Mouse (Mus musculus) heart, adult 2 months (tissue): ENCODE data around the gene Tmem102. TPM values are rescaled to one million over a fixed set of nuclear protein-coding genes. Genes with fewer than 3 reads are reported as not detected.

ENCODE experiments used
- DNase-seq, 2 experiments: peaks; one replicate each; pipeline ENCODE4 v3.0.0; 2021
- H3K27ac ChIP-seq: fragments of 200-600 bp; 2 replicates; pipeline ENCODE4 v1.8.1; 2022
- H3K27me3 ChIP-seq: fragments of 200-500 bp; 2 replicates; pipeline ENCODE4 v1.6.1; 2012; ENCODE audit warnings: mild to moderate bottlenecking, low read length, inconsistent platforms, mixed read lengths; ENCODE audit not compliant: control insufficient read depth, insufficient read depth
- H3K36me3 ChIP-seq: fragments of 200-500 bp; 2 replicates; pipeline ENCODE4 v1.6.1; 2012; ENCODE audit warnings: low read length, inconsistent platforms; ENCODE audit not compliant: control insufficient read depth, insufficient read depth
- H3K4me1 ChIP-seq: fragments of 200-500 bp; 2 replicates; pipeline ENCODE4 v1.6.1; 2011; ENCODE audit warnings: low read length; ENCODE audit not compliant: control insufficient read depth, insufficient read depth
- H3K4me3 ChIP-seq: fragments of 200-600 bp; 2 replicates; pipeline ENCODE4 v1.8.1; 2022
- H3K79me2 ChIP-seq: fragments of 200-500 bp; replicated peaks from 2 replicates; pipeline ENCODE4 v1.6.1; 2012; ENCODE audit warnings: mild to moderate bottlenecking, inconsistent platforms, low read length, moderate library complexity, mixed read lengths; ENCODE audit not compliant: control insufficient read depth, insufficient read depth
- H3K9ac ChIP-seq: fragments of 200-500 bp; 2 replicates; pipeline ENCODE4 v1.6.1; 2012; ENCODE audit warnings: low read depth, mild to moderate bottlenecking, control low read depth, inconsistent platforms, low read length, mixed read lengths
- CTCF ChIP-seq: fragments of 200-600 bp; IDR thresholded peaks from 2 replicates; pipeline ENCODE4 v1.8.1; 2022; ENCODE audit warnings: antibody characterized with exemption, mild to moderate bottlenecking, moderate library complexity
- EP300 ChIP-seq: fragments of 200-500 bp; IDR thresholded peaks from 2 replicates; pipeline ENCODE4 v1.6.1; 2011; ENCODE audit warnings: low read depth, low read length, control low read depth; ENCODE audit not compliant: insufficient read depth
- POLR2A ChIP-seq: fragments of 200-500 bp; IDR thresholded peaks from 2 replicates; pipeline ENCODE4 v1.6.1; 2011; ENCODE audit warnings: mild to moderate bottlenecking, low read depth, low read length, control low read depth; ENCODE audit not compliant: insufficient read depth
- WGBS: fragments of 180-500 bp; shearing (Covaris S2); methylation state at CpG from one replicate; pipeline ENCODE4 v1.1.7; 2018; 5-methylcytosine and 5-hydroxymethylcytosine counted together
- intact Hi-C: fragments of 180-260 bp; cut with DNase I; formaldehyde crosslinking; loops from one replicate; pipeline ENCODE4 v1.15.1; 2025
- polyA plus RNA-seq: library from polyadenylated mRNA; depleted of rRNA; stranded (reverse); fragments of >200 nt; gene quantifications from 2 replicates; pipeline ENCODE4 v1.2.3, GENCODE M21; 2012
- total RNA-seq, 2 experiments: library from RNA; stranded (reverse); gene quantifications; 2 replicates each; pipeline ENCODE4 v1.2.3; 2021

The Tmem102 gene
- total and polyA plus RNA-seq, 3 experiments = 0.25 to 0.47 (median 0.29) TPM

- H3K27ac ChIP-seq = no peak within 1 kb of the TSS
- no peak for DNase-seq
- H3K4me1 ChIP-seq = peaks cover 2% of the 10 kb centered on the region; the same call in 1 of the 2 replicates
- H3K79me2 ChIP-seq = no peaks in the 10 kb centered on the region; the same call in 1 of the 2 replicates
- 29% methylated on average over 1 of the region's 1 CpGs for WGBS
- no peaks in the 10 kb centered on the region for H3K27me3 ChIP-seq
- no peak within 1 kb of the TSS for H3K4me3 ChIP-seq
- TF ChIP-seq CTCF (no peak), EP300 (no peak)
- intact Hi-C loops = no loop called here
- H3K36me3 ChIP-seq = peaks cover 5% of the 10 kb centered on the region
- no peak within 1 kb of the TSS for H3K9ac ChIP-seq
Observed at GRCm38 (mm10) chr11:69761868-69762267, 43.6 kb downstream of the Tmem102 start, which contains the start of gene Slc35g3. TSS of gene Slc35g3 (minus strand) at chr11:69761968.

- Histone ChIP-seq H3K9ac (no peak overlapping the region), H3K27me3 (no peaks in the 10 kb centered on the region), H3K4me1 (peaks cover 4% of the 10 kb centered on the region; the same call in 1 of the 2 replicates), H3K36me3 (peaks cover 5% of the 10 kb centered on the region), H3K27ac (no peak overlapping the region), H3K4me3 (no peak overlapping the region), H3K79me2 (no peaks in the 10 kb centered on the region)
- DNase-seq = no peak
- no peak for TF ChIP-seq EP300
- no peak for TF ChIP-seq POLR2A
- no peak for TF ChIP-seq CTCF
- intact Hi-C loops = no loop called here
- WGBS = 98% methylated on average over 7 of the region's 7 CpGs
Observed at GRCm38 (mm10) chr11:69760901-69761200, 44.6 kb downstream of the Tmem102 start.

- no peaks in the 10 kb centered on the region for H3K27me3 ChIP-seq
- peaks cover 4% of the 10 kb centered on the region; the same call in 1 of the 2 replicates for H3K4me1 ChIP-seq
- TF ChIP-seq POLR2A = no peak
- no peak for TF ChIP-seq EP300
- TF ChIP-seq CTCF = no peak
- intact Hi-C loops = no loop called here
- H3K79me2 ChIP-seq = no peaks in the 10 kb centered on the region
- 85% methylated on average over 14 of the region's 14 CpGs for WGBS
- no peak for DNase-seq
- no peak overlapping the region for H3K4me3 ChIP-seq
- H3K27ac ChIP-seq = peak overlapping the region; percentile 100; the same call in 1 of the 2 replicates
- H3K9ac ChIP-seq = no peak overlapping the region
- peaks cover 5% of the 10 kb centered on the region for H3K36me3 ChIP-seq
Observed at GRCm38 (mm10) chr11:69760160-69760900, 45.1 kb downstream of the Tmem102 start.

- no peaks in the 10 kb centered on the region for H3K27me3 ChIP-seq
- WGBS = under 1% methylated on average over 37 of the region's 37 CpGs
- peaks cover 4% of the 10 kb centered on the region; the same call in 1 of the 2 replicates for H3K4me1 ChIP-seq
- peaks cover 7% of the 10 kb centered on the region for H3K36me3 ChIP-seq
- peak overlapping the region; percentile 100 for H3K27ac ChIP-seq
- TF ChIP-seq CTCF (no peak), EP300 (peak; percentile 21; the same call in 1 of the 2 replicates), POLR2A (peak; percentile 81)
- no peaks in the 10 kb centered on the region for H3K79me2 ChIP-seq
- DNase-seq = peak; percentile 88 to 92
- peak overlapping the region; percentile 76 for H3K9ac ChIP-seq
- H3K4me3 ChIP-seq = peak overlapping the region; percentile 53
- intact Hi-C loops = loop anchor here (1.0 to 2.0 kb wide), 6 partner anchors 44 to 162 kb away; partner anchors contain the start of genes Eif5a, Senp3 and Tmem256
Observed at GRCm38 (mm10) chr11:69758971-69759721, 46.3 kb downstream of the Tmem102 start.

GRCm38 (mm10) chr11:69758478-69758970 is 46.9 kb downstream of the Tmem102 start, which contains the start of gene Polr2a:
TSS of gene Polr2a (minus strand) at chr11:69758637.
- Histone ChIP-seq H3K79me2 (no peaks in the 10 kb centered on the region), H3K27ac (peak within 1 kb of the TSS; percentile 100), H3K4me3 (peak within 1 kb of the TSS; percentile 66), H3K36me3 (peaks cover 7% of the 10 kb centered on the region), H3K4me1 (peaks cover 4% of the 10 kb centered on the region; the same call in 1 of the 2 replicates), H3K27me3 (no peaks in the 10 kb centered on the region), H3K9ac (peak within 1 kb of the TSS; percentile 76)
- TF ChIP-seq POLR2A (peak; percentile 100), CTCF (no peak), EP300 (peak; percentile 97)
- DNase-seq = peak; percentile 98
- intact Hi-C loops = loop anchor here (1.0 to 2.0 kb wide), 6 partner anchors 44 to 162 kb away; partner anchors contain the start of genes Eif5a, Senp3 and Tmem256
- WGBS = under 1% methylated on average over 36 of the region's 36 CpGs
